Mouse (Mus musculus) liver, embryonic 13.5 days (tissue): ENCODE measurements around the gene Oxtr. TPM values are rescaled to one million over a fixed set of nuclear protein-coding genes. Genes with fewer than 3 reads are reported as not detected.

Experiments
- polyA plus RNA-seq: library from polyadenylated mRNA; unstranded; fragments of >200 nt; fragmentation: Nextera tagmentation; extraction: Ambion mirVana; gene quantifications from 2 replicates; pipeline ENCODE4 v1.2.1, GENCODE M21; 2015

Oxtr gene
- polyA plus RNA-seq, 1 experiment from 2014 or later = not detected

Other genes with a start within 250 kb of the Oxtr start
- gene Lmcd1, start 216.2 kb downstream of the Oxtr start, polyA plus RNA-seq = 1.1 and 1.6 TPM in 2 replicates
- 0.08 TPM in 1 of 2 replicates, not detected in the other for gene Ssu2, start 101.9 kb downstream of the Oxtr start, polyA plus RNA-seq
- 0.31 and 0.36 TPM in 2 replicates for gene Cav3, start 30.4 kb downstream of the Oxtr start, polyA plus RNA-seq
- gene Rad18, start 206.7 kb upstream of the Oxtr start, polyA plus RNA-seq = 30.7 and 36.7 TPM in 2 replicates